Mouse (Mus musculus) myocyte (in vitro differentiated cells): ENCODE data around the gene Wdtc1. TPM values are rescaled to one million over a fixed set of nuclear protein-coding genes. Genes with fewer than 3 reads are reported as not detected.

Source experiments
- H3K27me3 ChIP-seq: one replicate; pipeline ENCODE4 v1.6.1; 2011; ENCODE audit not compliant: control insufficient read depth, insufficient read depth, insufficient read length
- H3K36me3 ChIP-seq: one replicate; pipeline ENCODE4 v1.6.1; 2011; ENCODE audit not compliant: control insufficient read depth, insufficient read depth
- H3K4me2 ChIP-seq: one replicate; pipeline ENCODE4 v1.6.1; 2011; ENCODE audit warnings: low read depth, control low read depth
- H3K4me3 ChIP-seq: one replicate; pipeline ENCODE4 v1.5.1; 2011; ENCODE audit warnings: mild to moderate bottlenecking, control low read depth, moderate library complexity
- H3K79me2 ChIP-seq: one replicate; pipeline ENCODE4 v1.6.1; 2011; ENCODE audit not compliant: control insufficient read depth, insufficient read depth
- H3ac ChIP-seq: one replicate; pipeline ENCODE4 v1.6.1; 2011; ENCODE audit not compliant: control insufficient read depth, insufficient read length
- CEBPB ChIP-seq: IDR thresholded peaks from 2 replicates; pipeline ENCODE4 v1.6.1; 2011; ENCODE audit warnings: mild to moderate bottlenecking, moderate library complexity; ENCODE audit not compliant: poor library complexity, insufficient read depth, severe bottlenecking
- E2F4 ChIP-seq: IDR thresholded peaks from one replicate; pipeline ENCODE4 v1.6.1; 2011; ENCODE audit warnings: mild to moderate bottlenecking, control low read depth, moderate library complexity; ENCODE audit not compliant: insufficient read depth
- MAX ChIP-seq: IDR thresholded peaks from one replicate; pipeline ENCODE4 v1.6.1; 2011; ENCODE audit warnings: low read depth, mild to moderate bottlenecking, control low read depth
- MYOD1 ChIP-seq, 3 experiments: IDR thresholded peaks; one replicate each; pipeline ENCODE4 v1.6.1; 2011; ENCODE audit warnings: control low read depth in 2 of 3, low read depth in 2 of 3, mild to moderate bottlenecking in 2 of 3, moderate library complexity in 1 of 3; ENCODE audit not compliant: insufficient read length in 2 of 3, control insufficient read depth in 1 of 3
- MYOG ChIP-seq, 3 experiments: IDR thresholded peaks; one replicate each; pipeline ENCODE4 v1.6.1; 2011; ENCODE audit warnings: control low read depth in 2 of 3, low read depth in 2 of 3, mild to moderate bottlenecking in 2 of 3; ENCODE audit not compliant: insufficient read length in 2 of 3, control insufficient read depth in 1 of 3, insufficient read depth in 1 of 3
- POLR2A ChIP-seq: IDR thresholded peaks from one replicate; pipeline ENCODE4 v1.6.1; 2011; ENCODE audit warnings: low read depth, mild to moderate bottlenecking, control low read depth, moderate library complexity; ENCODE audit not compliant: insufficient read length
- POLR2AphosphoS2 ChIP-seq: IDR thresholded peaks from one replicate; pipeline ENCODE4 v1.6.1; 2011; ENCODE audit warnings: low read depth, control low read depth; ENCODE audit not compliant: insufficient read length
- REST ChIP-seq: IDR thresholded peaks from one replicate; pipeline ENCODE4 v1.6.1; 2011; ENCODE audit warnings: mild to moderate bottlenecking, control low read depth, moderate library complexity; ENCODE audit not compliant: insufficient read depth, insufficient read length
- SRF ChIP-seq: IDR thresholded peaks from one replicate; pipeline ENCODE4 v1.6.1; 2011; ENCODE audit warnings: low read depth; ENCODE audit not compliant: control insufficient read depth, insufficient read length
- TCF12 ChIP-seq: IDR thresholded peaks from one replicate; pipeline ENCODE4 v1.6.1; 2011; ENCODE audit warnings: mild to moderate bottlenecking, control low read depth; ENCODE audit not compliant: poor library complexity, insufficient read depth, severe bottlenecking
- TCF3 ChIP-seq: IDR thresholded peaks from one replicate; pipeline ENCODE4 v1.6.1; 2011; ENCODE audit warnings: low read depth, control low read depth; ENCODE audit not compliant: insufficient read length
- USF1 ChIP-seq: IDR thresholded peaks from one replicate; pipeline ENCODE4 v1.6.1; 2011; ENCODE audit warnings: low read depth, mild to moderate bottlenecking, control low read depth, moderate library complexity
- polyA plus RNA-seq: library from polyadenylated mRNA; unstranded; fragments of >200 nt; fragmentation: generic; extraction: Trizol; gene quantifications from one replicate; pipeline ENCODE4 v1.2.1, GENCODE M21; 2012; ENCODE audit warnings: missing spikeins

The Wdtc1 gene
- polyA plus RNA-seq, 1 experiment: 53.1 TPM

- Histone ChIP-seq H3ac (no peak overlapping the region), H3K27me3 (no peaks in the 10 kb centered on the region), H3K79me2 (peaks cover 40% of the 10 kb centered on the region), H3K36me3 (no peaks in the 10 kb centered on the region), H3K4me3 (no peak overlapping the region), H3K4me2 (peak overlapping the region; percentile 32)
- TF ChIP-seq E2F4 (no peak), POLR2A (no peak), MYOG (IDR thresholded peaks at IDR 0.05; ENCODE audit: control insufficient read depth in 1 of 3, insufficient read depth in 1 of 3, insufficient read length in 2 of 3, low read depth in 2 of 3) (peak; percentile 21 to 79 (median 75)), POLR2AphosphoS2 (no peak), MYOD1 (IDR thresholded peaks at IDR 0.05; ENCODE audit: control insufficient read depth in 1 of 3, insufficient read length in 2 of 3, low read depth in 2 of 3) (peak; percentile 41 to 64 (median 58)), USF1 (no peak), TCF3 (no peak), SRF (no peak), TCF12 (no peak), CEBPB (no peak), REST (no peak), MAX (no peak)
These were observed 38.1 kb upstream of the Wdtc1 start for GRCm38 (mm10) chr4:133391185-133392040.

GRCm38 (mm10) chr4:133390585-133390984, 37.3 kb upstream of the Wdtc1 start:
- Histone ChIP-seq H3K27me3 (no peaks in the 10 kb centered on the region), H3K79me2 (peaks cover 40% of the 10 kb centered on the region), H3K36me3 (no peaks in the 10 kb centered on the region), H3K4me3 (no peak overlapping the region), H3K4me2 (no peak overlapping the region), H3ac (no peak overlapping the region)
- TF ChIP-seq SRF: no peak
- no peak for TF ChIP-seq MAX
- TF ChIP-seq POLR2AphosphoS2: no peak
- no peak for TF ChIP-seq TCF12
- no peak for TF ChIP-seq MYOD1 (IDR thresholded peaks at IDR 0.05; ENCODE audit: control insufficient read depth in 1 of 3, insufficient read length in 2 of 3, low read depth in 2 of 3)
- TF ChIP-seq MYOG (IDR thresholded peaks at IDR 0.05; ENCODE audit: control insufficient read depth in 1 of 3, insufficient read depth in 1 of 3, insufficient read length in 2 of 3, low read depth in 2 of 3): no peak
- no peak for TF ChIP-seq USF1
- no peak for TF ChIP-seq POLR2A
- no peak for TF ChIP-seq CEBPB
- TF ChIP-seq REST: no peak
- TF ChIP-seq TCF3: no peak
- no peak for TF ChIP-seq E2F4

- Histone ChIP-seq H3K79me2 (peaks cover 39% of the 10 kb centered on the region), H3K4me3 (no peak overlapping the region), H3K27me3 (no peaks in the 10 kb centered on the region), H3K36me3 (no peaks in the 10 kb centered on the region), H3ac (no peak overlapping the region), H3K4me2 (no peak overlapping the region)
- TF ChIP-seq TCF12: no peak
- TF ChIP-seq E2F4: no peak
- TF ChIP-seq MAX: no peak
- no peak for TF ChIP-seq USF1
- no peak for TF ChIP-seq SRF
- TF ChIP-seq POLR2A: no peak
- TF ChIP-seq CEBPB: no peak
- TF ChIP-seq MYOD1 (IDR thresholded peaks at IDR 0.05; ENCODE audit: control insufficient read depth in 1 of 3, insufficient read length in 2 of 3, low read depth in 2 of 3): no peak
- TF ChIP-seq MYOG (IDR thresholded peaks at IDR 0.05; ENCODE audit: control insufficient read depth in 1 of 3, insufficient read depth in 1 of 3, insufficient read length in 2 of 3, low read depth in 2 of 3): no peak
- no peak for TF ChIP-seq TCF3
- no peak for TF ChIP-seq POLR2AphosphoS2
- TF ChIP-seq REST: no peak
These were observed 36.8 kb upstream of the Wdtc1 start for GRCm38 (mm10) chr4:133390042-133390441.

GRCm38 (mm10) chr4:133388781-133389552, 35.7 kb upstream of the Wdtc1 start:
- peaks cover 33% of the 10 kb centered on the region for H3K79me2 ChIP-seq
- H3K27me3 ChIP-seq: no peaks in the 10 kb centered on the region
- no peak overlapping the region for H3K4me3 ChIP-seq
- H3ac ChIP-seq: no peak overlapping the region
- TF ChIP-seq MYOD1 (IDR thresholded peaks at IDR 0.05; ENCODE audit: control insufficient read depth in 1 of 3, insufficient read length in 2 of 3, low read depth in 2 of 3) (peak in 1 of 3 experiments; percentile 43), SRF (no peak)
- no peaks in the 10 kb centered on the region for H3K36me3 ChIP-seq
- no peak overlapping the region for H3K4me2 ChIP-seq
